Mouse (Mus musculus): ENCODE results near the gene Col27a1. TPM values are rescaled to one million over a fixed set of nuclear protein-coding genes. Genes with fewer than 3 reads are reported as not detected.
A peak's percentile ranks its signal among the peaks of the same experiment; 100 is the strongest.

Col27a1 gene
- total RNA-seq, 2 experiments from 2014 or later, result 4.0 to 4.5 TPM

DNA sequence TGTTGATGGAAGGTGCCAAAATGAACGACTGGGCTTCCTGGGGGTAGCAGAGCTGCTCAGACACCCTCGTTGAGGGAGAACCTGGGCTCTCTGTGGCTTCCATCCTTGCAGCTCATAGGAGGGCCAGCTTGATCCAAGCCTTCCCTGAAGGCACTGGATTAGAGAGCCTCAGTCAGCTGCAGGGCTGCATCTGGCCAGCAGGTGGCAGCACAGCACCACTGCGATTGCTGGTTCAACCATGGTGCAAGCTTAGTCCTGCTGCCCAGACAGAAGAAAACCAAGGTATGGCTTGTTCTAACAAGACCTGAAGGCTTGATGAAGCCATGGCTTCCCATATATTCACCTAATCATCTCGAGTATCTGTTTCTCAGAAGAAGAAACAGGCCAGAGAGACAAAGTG is 154.8 kb downstream of the Col27a1 start:
- DNase-seq (ENCODE audit: low spot score in 2 of 2), result peak; percentile 72 to 95

DNA sequence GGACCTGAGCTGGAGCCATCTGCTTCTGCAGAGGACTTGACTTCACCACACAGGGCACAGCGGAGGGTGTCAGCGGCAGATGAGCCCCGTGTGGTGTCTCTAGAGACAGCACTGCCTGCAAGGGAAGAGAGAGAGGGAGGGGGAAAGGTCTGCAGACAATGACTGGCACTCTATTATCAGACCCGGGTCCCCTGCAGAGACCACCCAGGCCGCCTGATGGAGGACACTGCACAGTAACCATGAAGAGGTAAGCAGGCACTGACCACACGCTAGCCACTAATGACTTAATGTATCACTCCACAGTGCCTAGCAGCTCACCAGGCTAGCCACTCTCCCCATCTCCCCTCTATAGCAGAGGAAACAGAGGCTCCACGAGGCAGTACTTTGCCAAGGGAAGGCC is 157.1 kb downstream of the Col27a1 start:
- no peak for DNase-seq (ENCODE audit: low spot score in 2 of 2)

GRCm38 (mm10) chr4:63371890-63372289 is 158.1 kb downstream of the Col27a1 start:
- DNase-seq (ENCODE audit: low spot score in 2 of 2), result peak in 1 of 2 experiments; percentile 23

GRCm38 (mm10) chr4:63373404-63373803 is 159.6 kb downstream of the Col27a1 start:
- DNase-seq (ENCODE audit: low spot score in 2 of 2), result no peak

DNA sequence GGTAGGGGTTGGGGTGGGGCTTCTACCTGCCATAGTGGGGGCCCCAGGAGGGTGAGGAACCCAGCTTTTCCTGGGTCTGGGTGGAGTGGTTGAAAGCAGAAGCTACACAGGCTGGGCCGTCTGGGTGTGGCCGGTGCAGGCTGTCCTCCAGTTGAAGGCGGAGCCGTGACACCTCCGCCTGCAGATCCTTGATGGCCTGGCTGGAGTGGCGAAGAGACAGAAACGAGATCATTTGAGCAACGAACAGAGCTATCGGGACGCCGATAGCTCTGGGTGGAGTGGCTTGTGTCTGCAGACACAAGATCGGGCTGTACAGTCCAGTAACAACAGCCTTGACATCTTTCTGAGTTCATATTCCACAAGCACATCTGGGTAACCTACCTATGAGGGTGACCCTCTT is 160.5 kb downstream of the Col27a1 start:
- no peak for DNase-seq (ENCODE audit: low spot score in 2 of 2)

- DNase-seq (ENCODE audit: low spot score in 2 of 2), result no peak
These were observed 161.6 kb downstream of the Col27a1 start for GRCm38 (mm10) chr4:63375367-63375766.

GRCm38 (mm10) chr4:63377483-63377882 is 163.7 kb downstream of the Col27a1 start:
- DNase-seq (ENCODE audit: low spot score in 2 of 2), result no peak

- DNase-seq (ENCODE audit: low spot score in 2 of 2), result no peak
These were observed 169.0 kb downstream of the Col27a1 start for GRCm38 (mm10) chr4:63382676-63383369.

DNA sequence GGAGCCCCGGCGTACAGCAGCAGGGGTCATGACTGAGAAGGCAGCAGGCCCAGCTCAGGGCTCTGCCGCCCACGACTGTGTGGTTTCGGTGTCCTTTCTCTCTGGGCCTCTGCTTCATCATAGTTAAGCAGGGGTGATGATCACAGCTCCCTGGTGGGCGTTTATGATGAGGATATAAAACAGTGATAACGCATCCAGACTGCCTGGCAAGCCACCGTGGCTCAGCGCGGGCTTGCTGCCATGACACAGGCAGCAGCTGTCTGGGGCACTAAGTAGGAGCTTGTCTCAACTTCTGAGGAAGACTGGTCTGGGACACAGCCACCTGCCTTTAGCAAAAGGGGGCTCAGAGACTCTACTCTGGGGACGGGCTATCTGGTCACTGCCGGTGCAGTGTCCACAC is 169.7 kb downstream of the Col27a1 start:
- no peak for DNase-seq (ENCODE audit: low spot score in 2 of 2)

DNA sequence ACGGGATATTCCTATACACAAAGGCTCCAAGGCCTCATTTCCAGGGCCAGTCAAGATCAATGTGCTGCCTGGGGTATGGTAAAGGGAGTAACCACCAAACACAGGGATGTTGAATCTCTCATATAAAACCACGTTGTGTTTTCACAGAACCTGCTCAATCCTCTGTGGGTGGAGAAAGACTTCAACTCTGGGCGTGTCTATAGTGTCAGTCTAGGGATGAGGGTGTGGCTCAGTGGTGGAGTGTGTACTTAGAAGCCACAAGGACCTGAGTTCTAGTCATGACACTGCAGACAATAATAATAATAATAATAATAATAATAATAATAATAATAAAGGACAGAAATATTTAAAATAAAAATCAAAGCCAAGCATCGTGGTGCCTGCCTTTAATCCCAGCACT is 170.5 kb downstream of the Col27a1 start:
- DNase-seq (ENCODE audit: low spot score in 2 of 2), result no peak

Small RNAs within 50 kb of the gene (microRNA-seq; reads per million reads assigned to microRNA genes)
- gene Mir455, result 792 to 888 reads per million in 2 experiments

Other genes starting within 250 kb of the Col27a1 start
- gene Zfp618, start 248.4 kb upstream of the Col27a1 start, total RNA-seq (2021), result 1 to 10 TPM; 2.6 to 2.9 TPM
- gene Ambp, start 59.2 kb upstream of the Col27a1 start, total RNA-seq (2021), result not detected
- not detected for gene Kif12, start 41.9 kb upstream of the Col27a1 start, total RNA-seq (2021)
- gene Orm1, start 130.6 kb downstream of the Col27a1 start, total RNA-seq (2021), result not detected
- not detected for gene Orm3, start 142.2 kb downstream of the Col27a1 start, total RNA-seq (2021)
- not detected for gene Orm2, start 148.4 kb downstream of the Col27a1 start, total RNA-seq (2021)
- 1 to 10 TPM; 3.1 to 3.8 TPM for gene Akna, start 189.3 kb downstream of the Col27a1 start, total RNA-seq (2021)

All from layer of hippocampus, adult 18-20 months (tissue).